Mouse (Mus musculus): ENCODE results near the gene Mcm7. TPM values are rescaled to one million over a fixed set of nuclear protein-coding genes. Genes with fewer than 3 reads are reported as not detected.

Gene Mcm7
- total and polyA plus RNA-seq, 3 experiments = 146 to 277 (median 206) TPM

DNA sequence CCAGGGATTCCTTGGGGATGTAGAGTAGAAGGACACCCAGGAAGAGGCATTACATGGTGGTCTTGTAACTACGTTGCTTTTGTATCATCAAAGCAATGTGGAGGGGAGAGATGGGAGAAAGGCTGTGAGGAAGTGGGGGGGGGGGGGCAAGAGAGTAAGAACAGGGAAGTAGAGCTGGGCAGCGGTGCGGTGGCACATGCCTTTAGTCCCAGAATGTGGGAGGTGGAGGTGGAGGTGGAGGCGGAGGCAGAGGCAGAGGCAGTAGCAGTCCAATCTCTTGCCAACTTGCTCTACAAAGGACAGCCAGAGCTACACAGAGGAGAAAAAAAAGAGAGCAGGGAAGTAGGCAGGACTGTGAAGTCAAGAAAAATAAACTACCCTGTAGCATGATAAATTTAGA lies 33.6 kb downstream of the Mcm7 start:
- H3K4me3 ChIP-seq (replicated peaks in 1 of 3; ENCODE audit: low read depth in 2 of 3, low read length in 2 of 3, poor library complexity in 1 of 3) = no peak overlapping the region

GRCm38 (mm10) chr5:138137935-138138549 lies 34.2 kb downstream of the Mcm7 start:
- no peaks in the 10 kb centered on the region for H3K9me3 ChIP-seq (replicated peaks; ENCODE audit: low read length)
- in situ Hi-C loops (cut with MboI; ENCODE audit: low pct_ligation_motif_present, low pct_unique_long_range_greater_than_20kb, low sequenced_read_pairs) (no loop called here), dilution Hi-C loops (cut with MboI; ENCODE audit: extremely low pct_ligation_motif_present, extremely low pct_unique_long_range_greater_than_20kb, low sequenced_read_pairs) (no loop called here)
- no peak overlapping the region for H3K27ac ChIP-seq (ENCODE audit: insufficient read depth, low read depth)
- H3K27me3 ChIP-seq (replicated peaks) = no peaks in the 10 kb centered on the region
- no peaks in the 10 kb centered on the region; a peak in 2 of 4 replicates for H3K4me1 ChIP-seq (ENCODE audit: control insufficient read depth in 1 of 2, insufficient read depth in 2 of 2)
- no peak for TF ChIP-seq ZKSCAN1 (IDR thresholded peaks at IDR 0.05; ENCODE audit: borderline replicate concordance, low read depth, low read length)
- TF ChIP-seq SMC3 (IDR thresholded peaks at IDR 0.05; ENCODE audit: low read depth, low read length) = peak; percentile 39; the same call in 1 of the 2 replicates
- peak; percentile 51 for TF ChIP-seq RAD21 (IDR thresholded peaks at IDR 0.05; ENCODE audit: low read depth, low read length)
- TF ChIP-seq NRF1 (IDR thresholded peaks at IDR 0.05; ENCODE audit: low read depth, low read length) = no peak
- TF ChIP-seq NELFE (IDR thresholded peaks at IDR 0.05; ENCODE audit: low read depth, low read length) = no peak
- TF ChIP-seq E2F4 (IDR thresholded peaks at IDR 0.05; ENCODE audit: insufficient replicate concordance, low read depth, low read length) = no peak
- no peak for TF ChIP-seq CHD2 (IDR thresholded peaks at IDR 0.05; ENCODE audit: low read length)
- no peak for TF ChIP-seq POLR2A (IDR thresholded peaks at IDR 0.05; ENCODE audit: low read depth, low read length)
- no peak for TF ChIP-seq MEF2A (IDR thresholded peaks at IDR 0.05; ENCODE audit: borderline replicate concordance, low read depth, low read length)
- TF ChIP-seq ZMIZ1 (IDR thresholded peaks at IDR 0.05; ENCODE audit: low read depth, low read length) = no peak
- no peak for TF ChIP-seq TCF12 (IDR thresholded peaks at IDR 0.05; ENCODE audit: low read depth, low read length)
- TF ChIP-seq MAFK (IDR thresholded peaks at IDR 0.05; ENCODE audit: insufficient replicate concordance, low read length) = no peak
- no peak for TF ChIP-seq MXI1 (IDR thresholded peaks at IDR 0.05; ENCODE audit: low read depth, low read length)
- no peak for TF ChIP-seq ETS1 (conservative IDR thresholded peaks at IDR 0.05; ENCODE audit: low read depth, low read length)
- no peak for TF ChIP-seq EP300 (IDR thresholded peaks at IDR 0.05; ENCODE audit: low read length)
- no peak for TF ChIP-seq USF1 (IDR thresholded peaks at IDR 0.05; ENCODE audit: low read depth, low read length)
- TF ChIP-seq KAT2A (IDR thresholded peaks at IDR 0.05; ENCODE audit: insufficient replicate concordance, low read length) = no peak
- no peak for TF ChIP-seq CHD1 (IDR thresholded peaks at IDR 0.05; ENCODE audit: low read depth, low read length)
- TF ChIP-seq CTCF (conservative IDR thresholded peaks at IDR 0.05 in 1 of 2, IDR thresholded peaks at IDR 0.05 in 1 of 2; ENCODE audit: low read depth in 2 of 2, low read length in 2 of 2) = peak; percentile 51 to 71
- peak; percentile 62; the same call in 1 of the 2 replicates for TF ChIP-seq MYC (IDR thresholded peaks at IDR 0.05; ENCODE audit: low read depth, low read length)
- TF ChIP-seq ELF1 (IDR thresholded peaks at IDR 0.05; ENCODE audit: low read depth, low read length) = no peak
- no peak overlapping the region for H3K9ac ChIP-seq (ENCODE audit: insufficient read depth, low read depth)
- peak; percentile 57 for DNase-seq (ENCODE audit: extremely low read depth)
- no peaks in the 10 kb centered on the region for H3K79me2 ChIP-seq (replicated peaks; ENCODE audit: control insufficient read depth, extremely low read depth, insufficient read depth, poor library complexity, severe bottlenecking)
- H3K4me2 ChIP-seq (ENCODE audit: insufficient read depth, low read depth, poor library complexity, severe bottlenecking) = no peak overlapping the region
- no peak overlapping the region for H3K4me3 ChIP-seq (replicated peaks in 1 of 3; ENCODE audit: low read depth in 2 of 3, low read length in 2 of 3, poor library complexity in 1 of 3)
- H3K36me3 ChIP-seq (replicated peaks in 1 of 2; ENCODE audit: control insufficient read depth in 1 of 2, insufficient read depth in 1 of 2, low read length in 1 of 2) = peaks cover 14 to 36% of the 10 kb centered on the region in 2 experiments

More for the DNA sequence above, 33.6 kb downstream of the Mcm7 start:
- dilution Hi-C loops (cut with MboI; ENCODE audit: extremely low pct_ligation_motif_present, extremely low pct_unique_long_range_greater_than_20kb, low sequenced_read_pairs) (no loop called here), in situ Hi-C loops (cut with MboI; ENCODE audit: low pct_ligation_motif_present, low pct_unique_long_range_greater_than_20kb, low sequenced_read_pairs) (no loop called here)
- Histone ChIP-seq H3K36me3 (replicated peaks in 1 of 2; ENCODE audit: control insufficient read depth in 1 of 2, insufficient read depth in 1 of 2, low read length in 1 of 2) (peaks cover 8 to 36% of the 10 kb centered on the region in 2 experiments), H3K9me3 (replicated peaks; ENCODE audit: low read length) (no peaks in the 10 kb centered on the region), H3K27me3 (replicated peaks) (no peaks in the 10 kb centered on the region), H3K79me2 (replicated peaks; ENCODE audit: control insufficient read depth, extremely low read depth, insufficient read depth, poor library complexity, severe bottlenecking) (no peaks in the 10 kb centered on the region), H3K9ac (ENCODE audit: insufficient read depth, low read depth) (no peak overlapping the region), H3K4me1 (ENCODE audit: control insufficient read depth in 1 of 2, insufficient read depth in 2 of 2) (no peaks in the 10 kb centered on the region; a peak in 2 of 4 replicates), H3K4me2 (ENCODE audit: insufficient read depth, low read depth, poor library complexity, severe bottlenecking) (no peak overlapping the region), H3K27ac (ENCODE audit: insufficient read depth, low read depth) (no peak overlapping the region)
- TF ChIP-seq JUN (IDR thresholded peaks at IDR 0.05; ENCODE audit: insufficient read depth, low read depth, low read length) (no peak), CHD2 (IDR thresholded peaks at IDR 0.05; ENCODE audit: low read length) (no peak), ZKSCAN1 (IDR thresholded peaks at IDR 0.05; ENCODE audit: borderline replicate concordance, low read depth, low read length) (no peak), EP300 (IDR thresholded peaks at IDR 0.05; ENCODE audit: low read length) (no peak), GABPA (IDR thresholded peaks at IDR 0.05; ENCODE audit: insufficient replicate concordance, low read depth, low read length) (no peak), KAT2A (IDR thresholded peaks at IDR 0.05; ENCODE audit: insufficient replicate concordance, low read length) (no peak), TCF12 (IDR thresholded peaks at IDR 0.05; ENCODE audit: low read depth, low read length) (no peak), TBP (conservative IDR thresholded peaks at IDR 0.05; ENCODE audit: low read depth, low read length) (no peak), SIN3A (IDR thresholded peaks at IDR 0.05; ENCODE audit: low read length) (no peak), ZMIZ1 (IDR thresholded peaks at IDR 0.05; ENCODE audit: low read depth, low read length) (no peak), IRF4 (IDR thresholded peaks at IDR 0.05; ENCODE audit: low read depth, low read length) (no peak), RCOR1 (conservative IDR thresholded peaks at IDR 0.05; ENCODE audit: low read depth, low read length) (no peak), RAD21 (IDR thresholded peaks at IDR 0.05; ENCODE audit: low read depth, low read length) (no peak), CTCF (conservative IDR thresholded peaks at IDR 0.05 in 1 of 2, IDR thresholded peaks at IDR 0.05 in 1 of 2; ENCODE audit: low read depth in 2 of 2, low read length in 2 of 2) (no peak), ELF1 (IDR thresholded peaks at IDR 0.05; ENCODE audit: low read depth, low read length) (no peak)
- no peak for DNase-seq (ENCODE audit: extremely low read depth)

All from CH12.LX (cell line).